Mouse (Mus musculus) erythroblast, embryonic 14.5 days (primary cell): ENCODE measurements around the gene Mycn.

Experiments used
- GATA1 ChIP-seq: IDR thresholded peaks from 2 replicates; pipeline ENCODE4 v1.6.1; 2012; ENCODE audit warnings: low read length, inconsistent platforms, mixed read lengths
- TAL1 ChIP-seq: IDR thresholded peaks from 3 replicates; pipeline ENCODE4 v1.6.1; 2012; ENCODE audit warnings: low read length, inconsistent platforms, mixed read lengths

DNA sequence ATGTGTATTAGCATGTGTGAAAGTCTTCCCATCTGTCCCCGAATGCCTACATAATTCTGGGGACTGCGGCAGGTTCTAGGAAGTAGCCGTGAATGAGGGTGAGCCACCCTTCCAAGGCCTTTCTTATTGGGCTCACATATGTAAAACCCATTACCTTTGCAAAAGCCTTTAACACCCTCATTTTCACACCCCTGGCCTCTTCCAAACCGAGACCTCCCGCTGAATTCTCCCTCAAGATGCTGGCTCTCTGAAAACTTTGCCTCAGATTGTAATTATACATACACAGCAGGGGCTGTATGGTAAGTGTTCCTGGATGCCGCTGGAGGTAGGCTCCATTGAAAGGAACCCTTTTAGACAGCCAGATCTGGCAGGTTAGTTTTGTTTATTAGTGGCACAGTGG lies 1.6 kb upstream of the Mycn start:
- TF ChIP-seq TAL1, result no peak
- TF ChIP-seq GATA1, result no peak
